Mouse (Mus musculus) bone marrow, adult 2 months (tissue): ENCODE results near the gene Abcf2.

ENCODE experiments used
- CTCF ChIP-seq: fragments of 200-500 bp; IDR thresholded peaks from 2 replicates; pipeline ENCODE4 v1.5.1; 2011; ENCODE audit warnings: low read length, control low read depth; ENCODE audit not compliant: control insufficient read depth, insufficient read depth
- POLR2A ChIP-seq: fragments of 200-500 bp; IDR thresholded peaks from 2 replicates; pipeline ENCODE4 v1.6.1; 2011; ENCODE audit warnings: low read depth, mild to moderate bottlenecking, control low read depth, low read length, borderline replicate concordance; ENCODE audit not compliant: control insufficient read depth

- TF ChIP-seq POLR2A (no peak), CTCF (no peak)
Observed at GRCm38 (mm10) chr5:24527780-24528179, 49.5 kb downstream of the Abcf2 start.
